Mouse (Mus musculus) B cell, adult 2 months (primary cell): ENCODE data around the gene Soat2.

Experiments used
- DNase-seq, 2 experiments: peaks; one replicate each; pipeline ENCODE4 v3.0.0; 2022

Soat2 gene

DNA sequence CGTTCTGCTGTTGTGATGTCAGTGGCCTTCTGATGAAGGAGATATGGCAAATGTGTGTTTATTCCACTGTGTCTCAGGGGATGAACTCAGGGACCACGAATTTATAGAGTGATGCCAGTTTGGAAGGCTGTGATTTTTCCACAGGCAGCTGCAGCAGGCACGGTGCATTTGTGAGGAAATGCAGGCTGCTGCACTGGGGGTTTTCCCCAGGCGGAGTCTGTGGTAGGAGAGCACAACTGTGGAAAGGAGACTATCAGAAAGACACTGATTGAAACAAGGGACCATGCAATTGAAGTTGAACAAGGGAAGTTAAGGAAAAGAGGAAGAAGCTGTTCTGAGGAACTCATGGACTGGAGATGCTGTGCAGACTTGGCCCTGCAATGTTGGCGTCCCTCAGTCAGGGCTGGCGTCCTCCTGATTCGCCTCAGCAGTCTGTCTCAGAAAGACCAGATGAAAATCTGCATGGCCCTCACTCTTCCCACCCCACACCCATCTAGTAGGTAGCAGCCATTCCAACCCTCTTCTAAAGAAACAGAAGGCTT is 42.0 kb downstream of the Soat2 start:
- DNase-seq: no peak

DNA sequence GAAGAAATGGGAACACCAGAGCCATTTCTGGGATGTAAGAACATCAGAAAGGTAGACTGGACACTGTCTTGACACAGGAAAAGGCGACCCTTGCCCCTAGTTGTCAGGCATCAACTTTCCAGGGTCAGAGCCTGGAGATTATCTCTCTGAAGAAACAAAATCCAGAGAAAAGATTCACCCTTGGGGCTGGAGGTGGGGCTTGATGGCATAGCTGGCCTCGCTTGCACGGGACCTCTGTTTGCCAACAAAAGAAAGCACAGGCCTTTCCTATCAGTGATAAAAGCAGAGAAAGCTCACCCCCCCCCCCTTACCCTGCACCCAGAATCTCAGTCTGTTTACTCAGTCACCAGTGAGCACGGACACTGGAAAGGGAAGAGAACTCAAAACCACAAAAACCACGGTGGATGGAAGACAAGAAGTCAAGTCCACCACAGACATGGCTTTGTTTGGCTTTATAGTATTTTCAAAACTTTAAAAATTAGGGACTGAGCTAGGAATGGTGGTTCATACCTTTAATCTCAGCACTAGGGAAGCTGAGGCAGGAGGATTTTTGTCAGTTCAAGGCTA is 42.6 kb downstream of the Soat2 start:
- no peak for DNase-seq

DNA sequence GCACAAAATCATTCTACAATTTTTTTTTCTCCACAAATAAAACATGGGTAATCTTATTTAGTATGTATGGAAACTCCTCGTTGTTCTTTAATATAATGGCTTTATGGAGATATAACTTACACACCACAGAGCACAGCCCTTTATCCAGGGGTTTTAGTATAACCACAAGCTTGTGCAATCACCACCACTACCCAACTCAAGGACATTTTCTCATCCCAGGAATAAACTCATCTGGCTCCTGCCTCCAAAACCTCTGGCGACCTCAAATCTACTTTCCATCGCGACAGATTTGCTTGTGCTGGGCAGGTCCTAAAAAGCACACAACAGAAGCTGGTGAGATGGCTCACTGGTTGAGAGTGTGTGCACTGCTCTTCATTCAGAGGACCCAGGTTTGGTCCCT is 43.3 kb downstream of the Soat2 start:
- no peak for DNase-seq

DNA sequence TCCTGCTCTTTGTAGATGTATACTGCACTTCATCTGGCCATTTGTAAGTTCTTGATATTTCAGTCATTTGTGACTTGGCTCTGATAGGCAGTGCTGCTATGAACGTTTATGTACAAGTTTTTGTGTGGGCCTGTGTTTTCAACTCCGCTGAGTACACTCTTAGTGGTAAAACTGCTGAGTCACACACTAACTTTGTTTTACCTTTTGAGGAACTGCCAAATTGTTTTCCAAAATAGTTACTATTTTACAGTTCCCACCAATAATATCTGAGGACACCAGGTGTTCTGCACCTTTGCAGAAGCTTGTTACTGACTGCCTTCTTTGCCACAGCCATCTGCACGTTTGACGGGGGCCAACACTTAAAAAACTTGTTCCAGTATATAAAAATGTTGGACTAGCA is 44.1 kb downstream of the Soat2 start:
- no peak for DNase-seq

DNA sequence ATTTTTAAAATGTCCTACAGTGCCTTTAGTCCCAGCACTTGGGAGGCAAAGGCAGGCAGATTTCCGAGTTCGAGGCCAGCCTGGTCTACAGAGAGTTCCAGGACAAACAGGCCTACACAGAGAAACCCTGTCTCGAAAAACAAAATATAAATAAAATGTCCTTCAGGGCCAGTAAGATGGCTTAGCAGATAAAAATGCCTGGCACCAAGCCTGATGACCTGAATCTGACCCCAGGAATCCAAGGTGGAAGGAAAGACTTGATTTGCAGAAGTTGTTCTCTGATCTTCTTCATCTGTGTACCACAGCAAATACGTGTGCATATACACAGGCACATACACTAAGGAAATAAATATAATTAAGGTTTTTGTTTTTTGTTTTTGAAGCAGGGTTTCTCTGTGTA is 45.0 kb downstream of the Soat2 start:
- no peak for DNase-seq

DNA sequence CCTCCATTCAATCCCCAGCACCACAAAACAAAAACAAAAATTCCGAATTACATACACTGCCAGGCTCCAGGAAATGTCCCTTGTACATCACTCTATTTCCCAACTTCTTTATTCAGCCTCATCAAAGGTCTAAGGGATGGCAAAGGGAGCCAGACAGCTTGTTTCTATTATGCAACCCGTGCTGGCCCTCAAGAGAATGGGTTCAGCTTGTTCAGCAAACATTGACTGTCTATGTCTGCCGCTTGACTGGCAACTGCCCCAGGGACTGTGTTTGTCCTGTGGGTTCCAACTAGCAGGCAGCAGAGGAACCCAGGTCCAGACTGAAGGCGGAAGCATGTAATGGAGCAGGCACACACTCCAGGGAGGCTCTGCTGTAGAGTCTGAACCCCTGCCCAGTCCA is 48.5 kb downstream of the Soat2 start:
- no peak for DNase-seq

DNA sequence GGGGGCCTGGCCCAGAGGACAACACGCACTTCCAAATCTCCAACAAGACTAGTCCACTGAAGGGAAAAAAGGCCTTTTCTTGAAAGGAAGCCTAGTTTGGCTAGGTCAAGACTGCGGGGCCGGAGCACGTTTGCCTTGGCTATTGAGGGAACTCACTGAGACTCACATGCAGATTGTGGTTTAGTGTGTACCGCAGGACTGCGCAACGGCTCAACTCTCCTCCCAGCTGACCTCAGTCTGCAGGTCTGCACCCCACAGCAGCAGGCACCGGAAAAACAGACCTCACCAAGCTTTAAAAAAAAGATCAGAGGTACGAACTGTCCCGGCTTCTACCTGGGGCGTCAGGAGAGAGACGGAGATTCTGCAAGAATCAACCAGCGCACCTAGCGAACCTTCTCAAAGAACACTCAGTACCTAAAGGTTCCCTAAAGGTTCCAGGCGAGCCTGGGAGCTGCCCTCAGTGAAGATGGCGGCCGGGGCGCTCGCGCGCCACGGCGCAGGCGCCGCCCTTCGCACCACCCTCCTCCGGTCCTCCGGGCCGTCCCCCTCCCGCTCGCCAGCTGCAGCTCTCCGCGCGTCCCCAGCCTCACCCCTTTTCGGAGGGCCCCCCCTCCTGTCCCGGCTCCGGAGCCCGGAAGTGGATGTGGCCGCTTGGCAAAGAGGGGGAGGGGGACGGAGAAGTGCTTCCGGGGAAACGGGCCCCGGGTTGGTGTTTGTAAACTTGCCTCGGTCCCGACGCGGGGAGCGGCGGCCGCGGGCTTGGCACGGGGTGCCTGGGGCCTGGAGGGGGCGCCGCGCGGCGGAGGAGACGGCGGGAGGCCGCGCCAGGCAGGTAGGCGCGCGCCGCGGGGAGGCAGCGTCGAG is 52.9 kb downstream of the Soat2 start, which contains the start of gene Zfp740:
Gene Zfp740, plus strand, starts transcription at position 279 of the 864 bp plus-strand sequence.
- DNase-seq: peak; percentile 87

DNA sequence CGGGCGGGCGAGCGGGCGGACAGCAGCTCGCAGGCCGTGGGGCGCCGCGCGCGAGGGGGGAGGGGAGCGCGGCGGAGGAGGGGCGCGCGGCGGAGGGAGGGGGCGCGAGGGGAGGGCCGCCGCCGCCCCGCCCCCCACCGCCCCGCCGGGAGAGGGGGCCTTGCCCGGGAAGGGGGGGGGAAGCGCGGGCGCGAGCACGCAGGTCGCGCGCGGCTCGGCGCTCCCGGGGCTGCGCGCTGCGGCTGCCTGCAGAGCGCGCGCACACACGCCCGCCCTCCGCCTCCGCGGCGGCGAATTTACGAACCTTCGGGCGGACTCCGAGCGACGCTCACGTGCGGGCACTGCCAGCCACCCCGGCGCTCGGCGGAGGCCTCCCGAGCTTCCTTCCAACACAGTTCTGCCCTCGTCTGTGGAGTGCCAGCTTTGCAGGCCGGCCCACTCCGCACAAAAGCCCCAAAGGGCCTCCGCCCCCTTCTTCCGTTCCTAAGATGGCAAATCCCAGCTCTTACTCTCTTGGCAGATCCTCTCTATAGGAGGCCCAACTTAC is 53.6 kb downstream of the Soat2 start:
- DNase-seq: peak; percentile 62 to 65

DNA sequence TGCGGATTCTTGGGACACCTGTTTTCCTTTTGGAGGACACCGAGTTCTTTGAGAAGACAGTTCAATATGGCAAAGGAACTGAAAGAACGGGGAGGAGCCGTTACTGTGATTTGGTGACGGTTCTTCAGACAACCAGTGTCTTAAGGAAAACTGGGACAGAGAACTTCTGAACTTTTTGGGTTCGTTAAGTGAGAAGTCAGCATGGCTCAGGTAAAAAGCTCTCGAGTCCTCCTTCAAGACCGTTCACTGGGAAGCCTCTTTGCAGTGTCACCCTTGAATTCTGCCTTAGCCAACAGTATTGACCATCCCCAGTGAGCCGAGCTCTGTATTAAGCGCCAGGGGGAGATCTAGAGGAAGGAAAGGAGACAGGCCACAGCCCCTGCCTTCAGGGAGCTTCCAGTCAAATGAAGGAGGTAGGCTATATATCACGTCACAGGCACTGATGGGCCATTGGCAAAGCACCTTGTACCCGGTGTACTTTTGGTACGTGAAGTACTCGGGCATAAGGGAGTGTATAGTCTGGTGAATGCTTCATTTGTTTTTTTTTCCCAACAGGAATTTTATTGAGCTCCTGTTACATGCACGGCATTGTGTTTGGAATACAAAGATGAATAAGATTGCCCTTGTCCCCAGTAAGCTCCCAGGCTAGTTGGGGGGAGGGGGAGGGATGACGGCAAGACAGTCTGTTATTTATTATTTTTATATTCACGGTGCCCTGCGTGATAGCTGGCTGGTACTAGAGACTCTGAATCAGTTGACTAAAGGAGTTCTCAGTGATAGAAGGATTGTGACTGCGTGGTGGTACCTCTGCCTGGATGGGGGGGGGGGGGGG is 54.6 kb downstream of the Soat2 start, which contains the start of gene Csad:
Gene Csad, minus strand, starts transcription at position 51 of the 832 bp plus-strand sequence.
- DNase-seq: no peak

DNA sequence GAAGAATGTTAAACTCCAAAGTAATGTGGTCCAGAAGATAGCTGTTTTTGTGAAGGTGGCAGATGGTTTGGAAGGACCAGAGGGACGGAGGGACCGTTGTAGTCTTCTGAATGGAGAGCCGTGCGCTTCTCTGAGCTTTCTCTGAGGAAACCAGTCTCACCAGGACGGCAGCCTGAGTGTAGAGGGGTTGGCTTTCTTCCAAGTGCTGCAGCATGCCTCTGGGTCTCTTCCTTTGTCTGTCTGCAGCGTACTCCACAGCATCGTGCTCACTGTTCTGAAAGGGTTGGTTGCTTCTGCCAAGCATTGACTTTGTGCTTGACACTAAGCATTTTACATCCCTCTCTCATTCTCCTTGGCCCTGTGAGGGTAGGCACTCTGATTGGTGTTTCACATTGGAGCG is 55.5 kb downstream of the Soat2 start:
- DNase-seq: no peak

DNA sequence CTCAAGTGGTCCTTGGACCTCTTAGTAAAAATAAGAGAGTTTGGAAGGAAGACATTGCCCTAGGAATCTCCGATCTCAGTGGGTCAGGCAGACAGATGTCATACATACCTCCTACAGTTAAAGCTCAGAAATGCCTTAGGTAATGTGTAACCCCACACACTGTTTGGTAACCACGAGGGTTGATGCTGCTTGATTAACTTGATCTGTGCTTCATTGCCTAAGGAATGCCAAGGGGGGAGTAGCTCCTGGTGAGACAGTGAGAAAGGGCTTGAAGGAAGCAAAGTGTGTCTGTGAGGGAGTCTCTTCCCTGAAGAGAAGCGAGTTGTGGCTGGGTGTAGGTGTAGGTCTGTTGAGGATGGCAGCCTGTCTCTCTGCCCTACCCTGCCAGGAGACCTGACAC is 57.0 kb downstream of the Soat2 start:
- no peak for DNase-seq

DNA sequence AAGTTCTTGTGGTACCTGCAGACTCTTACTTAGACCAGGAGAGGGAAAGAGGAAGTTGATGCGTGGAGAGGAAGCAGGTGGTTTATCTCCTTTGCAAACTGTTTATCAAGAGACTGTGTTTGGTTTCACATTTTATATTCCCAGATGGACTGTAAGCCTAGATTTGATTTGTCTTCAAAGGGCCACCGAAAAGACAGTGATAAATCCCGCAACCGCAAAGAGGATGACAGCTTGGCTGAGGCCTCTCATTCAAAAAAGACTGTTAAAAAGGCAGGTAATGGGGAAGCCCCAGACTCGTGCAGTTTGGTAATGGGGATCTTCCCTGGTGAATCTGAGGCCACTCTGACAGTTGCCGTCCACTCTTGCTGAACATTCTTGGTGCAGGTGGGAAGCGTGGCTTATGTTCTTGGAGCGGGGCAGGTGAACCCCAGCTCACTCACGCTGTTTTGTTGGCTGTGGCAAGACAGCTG is 57.8 kb downstream of the Soat2 start:
- peak; percentile 68 to 70 for DNase-seq

DNA sequence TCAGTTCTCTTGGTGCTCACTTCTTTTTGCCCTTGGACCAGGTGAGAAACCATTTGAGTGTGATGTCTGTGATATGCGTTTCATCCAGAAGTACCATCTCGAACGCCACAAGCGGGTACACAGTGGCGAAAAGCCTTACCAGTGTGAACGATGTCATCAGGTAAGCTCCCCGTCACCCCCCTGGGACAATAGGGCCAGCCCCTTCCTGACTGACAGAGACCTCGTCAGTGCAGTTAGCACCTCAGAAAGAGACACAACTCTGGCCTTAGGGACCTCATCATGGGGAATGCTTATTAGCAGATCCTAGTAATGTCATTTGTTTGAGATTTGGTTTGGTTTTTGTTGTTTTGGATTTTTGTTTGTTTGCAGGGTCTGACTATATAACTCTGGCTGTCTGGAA is 58.8 kb downstream of the Soat2 start:
- DNase-seq: peak in 1 of 2 experiments; percentile 42

DNA sequence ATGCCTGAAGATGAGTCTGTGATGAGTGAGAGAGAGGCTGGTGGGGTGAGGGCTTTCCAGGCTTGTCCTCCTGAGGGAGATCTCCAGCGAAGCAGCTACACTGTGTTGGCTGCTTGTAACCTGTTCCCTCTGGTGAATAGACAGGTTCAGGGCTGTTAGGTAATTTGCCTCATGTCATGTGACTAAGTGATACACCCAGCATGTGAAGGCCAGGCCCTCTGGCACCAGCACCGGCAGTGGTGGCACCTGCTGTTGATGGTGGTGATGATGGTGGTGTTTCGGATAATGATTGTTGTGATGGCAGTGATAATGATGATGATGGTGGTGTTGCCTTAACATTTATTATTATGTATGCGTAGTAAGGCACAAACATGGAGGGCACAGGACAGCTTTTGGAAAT is 60.5 kb downstream of the Soat2 start:
- no peak for DNase-seq

DNA sequence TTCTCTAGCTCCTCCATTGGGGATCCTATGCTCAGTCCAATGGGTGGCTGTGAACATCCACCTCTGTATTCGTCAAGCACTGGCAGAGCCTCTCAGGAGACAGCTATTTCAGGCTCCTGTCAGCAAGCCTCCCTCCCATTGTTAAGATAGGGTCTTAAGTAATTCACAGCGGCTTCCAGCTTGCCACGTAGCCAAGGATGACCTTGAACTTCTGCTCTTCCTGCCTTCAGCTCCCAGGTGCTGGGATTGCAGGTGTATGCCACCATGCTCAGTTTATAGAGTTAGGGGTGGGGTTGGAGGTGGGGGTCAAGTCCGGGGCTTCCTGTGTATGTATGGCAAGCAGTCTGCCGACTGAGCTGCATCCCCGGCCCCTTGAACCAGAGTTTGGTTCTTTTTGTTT is 61.6 kb downstream of the Soat2 start:
- DNase-seq: no peak
